Mouse (Mus musculus) adrenal gland, postnatal 10 days (tissue): ENCODE results near the gene Zfp385a. TPM values are rescaled to one million over a fixed set of nuclear protein-coding genes. Genes with fewer than 3 reads are reported as not detected.
A peak's percentile ranks its signal among the peaks of the same experiment; 100 is the strongest.
"Not testable (repeated sequence)": the region's sequence is repeated elsewhere in the genome, so short reads cannot be mapped to it uniquely, and the experiment has no call there.

ENCODE experiments used
- DNase-seq: peaks from one replicate; pipeline ENCODE4 v3.0.0; 2021; ENCODE audit warnings: mixed read lengths
- microRNA-seq: library from miRNA; unstranded; fragments of <30 nt; microRNA quantifications from one replicate; pipeline ENCODE4 v1.2.0, GENCODE M21; 2021
- total RNA-seq, 2 experiments: library from RNA; stranded (reverse); gene quantifications; 2 replicates each; pipeline ENCODE4 v1.2.3; 2021

The Zfp385a gene
- total RNA-seq, 2 experiments from 2014 or later, result 20.1 to 24.2 TPM

DNA sequence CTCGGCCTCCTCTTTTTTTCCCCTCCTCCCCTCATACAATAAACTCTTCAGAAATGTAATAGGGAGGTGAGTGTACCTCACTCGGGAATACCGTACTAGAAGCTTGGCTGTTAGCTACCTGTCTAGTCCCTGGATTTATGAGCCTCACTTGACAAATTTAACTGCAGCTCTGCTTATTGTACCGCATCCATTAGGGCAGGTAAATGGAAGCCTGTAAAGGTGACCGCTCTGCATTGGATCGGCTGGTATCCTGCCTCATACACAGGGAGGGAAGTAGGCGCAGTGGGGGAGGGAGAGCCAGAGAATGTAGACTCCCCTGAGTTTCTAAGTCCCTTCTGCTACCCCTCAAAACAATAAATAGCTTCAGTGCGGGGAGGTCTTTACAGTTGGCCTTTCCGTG lies 49.0 kb downstream of the Zfp385a start:
- no peak for DNase-seq

- no peak for DNase-seq
Observed at GRCm38 (mm10) chr15:103290417-103290816, 49.5 kb downstream of the Zfp385a start.

GRCm38 (mm10) chr15:103289600-103289999 lies 50.3 kb downstream of the Zfp385a start:
- no peak for DNase-seq

- DNase-seq, result peak; percentile 75
Observed at GRCm38 (mm10) chr15:103285778-103286417, 54.0 kb downstream of the Zfp385a start.

GRCm38 (mm10) chr15:103284647-103285046 lies 55.2 kb downstream of the Zfp385a start:
- DNase-seq, result no peak

- DNase-seq, result peak; percentile 77
Observed at GRCm38 (mm10) chr15:103284066-103284465, 55.8 kb downstream of the Zfp385a start.

DNA sequence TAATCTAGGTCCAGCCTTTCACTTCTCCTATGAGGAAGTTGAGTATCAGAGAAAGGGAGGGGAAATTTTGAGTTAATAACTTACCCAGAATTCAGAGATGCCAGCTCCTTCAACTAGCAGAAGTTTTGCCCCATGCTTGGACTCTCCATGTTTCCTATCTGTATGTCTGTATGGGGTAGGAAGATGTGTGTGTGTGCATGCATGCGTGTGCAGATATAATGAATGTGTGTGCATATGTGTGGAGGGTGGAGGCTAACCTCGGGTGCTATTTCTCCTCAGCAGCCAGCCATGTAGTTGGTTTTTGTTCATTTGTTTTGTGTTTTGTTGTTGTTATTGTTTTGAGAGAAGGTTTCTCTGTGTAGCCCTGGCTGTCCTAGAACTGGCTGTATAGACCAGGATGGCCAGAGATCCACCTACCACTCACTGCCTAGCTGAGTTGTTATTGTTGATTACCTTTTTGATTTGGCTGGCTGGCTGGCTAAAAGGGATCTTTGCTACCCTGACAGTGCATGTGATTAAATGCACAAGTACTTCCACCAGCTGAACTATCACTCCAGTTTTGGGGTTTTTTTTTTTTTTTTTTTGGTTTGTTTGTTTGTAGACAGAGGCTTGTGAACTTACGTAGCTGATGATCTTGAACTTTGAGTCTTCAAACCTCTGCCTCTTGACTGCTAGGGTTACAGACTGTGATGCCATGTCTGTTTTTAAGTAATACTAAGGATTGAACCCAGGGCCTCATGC lies 58.3 kb downstream of the Zfp385a start:
- no peak for DNase-seq

DNA sequence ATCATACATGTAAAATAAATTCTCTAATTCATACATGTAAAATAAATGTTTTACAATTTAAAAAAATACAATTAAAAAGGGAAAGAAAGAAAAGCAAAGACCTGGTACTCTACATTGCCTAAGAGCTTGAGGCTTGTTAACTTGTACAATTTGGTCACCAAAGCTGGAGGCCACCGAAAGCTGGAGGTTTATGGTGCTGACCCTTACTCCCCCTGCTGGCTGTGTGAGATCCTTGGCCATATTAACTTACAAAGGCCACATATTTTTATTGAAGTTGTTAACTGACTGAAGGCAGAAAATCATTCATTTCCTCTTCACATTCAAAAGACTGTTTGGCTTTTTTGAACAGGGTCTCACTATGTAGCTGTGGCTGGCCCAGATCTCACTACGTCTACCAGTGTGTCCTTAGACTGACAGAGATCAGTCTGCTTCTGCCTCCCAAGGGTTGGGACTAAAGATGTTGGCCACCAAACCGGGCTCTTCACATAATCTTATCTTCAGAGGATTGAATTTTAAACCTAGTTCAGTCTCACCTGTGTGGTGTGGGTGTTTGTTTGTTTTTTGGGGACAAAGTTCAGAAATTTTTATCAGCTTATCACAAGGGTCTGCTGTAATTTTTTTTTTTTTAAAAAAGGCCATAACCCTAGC lies 59.0 kb downstream of the Zfp385a start:
- peak; percentile 50 for DNase-seq

- peak; percentile 49 for DNase-seq
Observed at GRCm38 (mm10) chr15:103279750-103280149, 60.1 kb downstream of the Zfp385a start.

DNA sequence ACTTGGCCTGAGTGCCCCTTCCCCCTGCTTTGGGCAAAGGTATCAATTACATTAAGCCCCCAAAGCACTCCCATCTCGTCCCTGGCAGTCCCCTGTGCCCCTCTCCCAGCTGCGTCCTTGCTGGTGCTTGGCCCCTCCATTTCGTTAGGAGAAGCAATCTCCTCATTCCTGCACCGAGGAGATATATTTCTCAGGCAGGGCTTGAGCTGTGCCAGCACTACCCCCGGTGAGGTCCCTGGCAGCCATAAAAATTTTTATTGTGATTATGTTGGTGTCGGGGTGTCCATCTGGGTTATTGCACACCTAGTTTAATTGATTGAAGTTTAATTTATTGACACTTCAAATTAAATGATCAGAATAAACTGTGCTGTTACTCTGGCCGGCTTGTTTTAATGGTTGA lies 61.9 kb downstream of the Zfp385a start:
- DNase-seq, result no peak

DNA sequence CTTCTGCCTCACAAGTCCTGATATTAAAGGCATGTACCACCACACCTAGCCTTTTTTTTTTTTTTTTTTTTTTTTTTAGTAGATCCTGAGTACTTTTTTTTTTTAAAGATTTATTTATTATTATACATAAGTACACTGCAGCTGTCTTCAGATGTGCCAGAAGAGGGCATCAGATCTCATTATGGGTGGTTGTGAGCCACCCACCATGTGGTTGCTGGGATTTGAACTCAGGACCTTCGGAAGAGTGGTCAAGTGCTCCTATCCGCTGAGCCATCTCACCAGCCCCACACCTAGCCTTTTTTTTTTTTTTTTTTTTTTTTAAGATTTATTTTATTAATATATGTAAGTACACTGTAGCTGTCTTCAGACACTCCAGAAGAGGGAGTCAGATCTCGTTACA lies 64.0 kb downstream of the Zfp385a start:
- not testable (repeated sequence) for DNase-seq

GRCm38 (mm10) chr15:103272419-103273279 lies 67.2 kb downstream of the Zfp385a start, which contains the start of gene Copz1:
TSS of gene Copz1 (plus strand) at chr15:103272714.
- DNase-seq, result peak; percentile 95

DNA sequence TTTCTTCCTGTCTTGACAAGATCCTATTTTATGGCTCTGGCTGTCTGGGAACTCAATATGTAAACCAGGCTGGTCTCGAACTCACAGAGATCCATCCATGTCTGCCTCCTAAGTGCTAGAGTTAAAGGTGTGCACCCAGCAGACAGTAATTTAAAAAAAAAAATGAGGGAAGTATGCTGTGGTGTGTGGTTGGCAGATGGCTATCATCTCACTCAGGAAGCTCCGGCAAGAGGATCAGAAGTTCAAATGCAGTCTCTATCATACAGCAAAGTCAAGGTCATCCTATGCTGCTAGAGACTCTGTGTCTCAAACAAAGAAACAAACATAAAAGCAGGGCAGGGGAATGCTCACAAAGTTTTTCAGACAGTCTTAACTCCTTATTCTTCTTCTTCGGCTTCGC lies 71.0 kb downstream of the Zfp385a start:
- no peak for DNase-seq

- DNase-seq, result no peak
Observed at GRCm38 (mm10) chr15:103264794-103265193, 75.1 kb downstream of the Zfp385a start.

Small RNA genes lying within 50 kb of the gene (microRNA-seq; reads per million reads assigned to microRNA genes)
- gene Mir148b (290 reads per million, percentile 59 among the genes with 10 or more reads in this experiment), gene Mir6963 (2.3 reads per million)

Other genes with a start within 250 kb of the Zfp385a start
- 10 to 100 TPM; 14.0 to 19.9 TPM for gene Smug1, start 173.0 kb downstream of the Zfp385a start, total RNA-seq
- 10 to 100 TPM; 66.6 to 85.8 TPM for gene Cbx5, start 100.3 kb downstream of the Zfp385a start, total RNA-seq
- gene Hnrnpa1, start 99.7 kb downstream of the Zfp385a start, total RNA-seq, result 100 to 1,000 TPM; 248 to 299 TPM
- gene Nfe2, start 81.7 kb downstream of the Zfp385a start, total RNA-seq, result 1 to 10 TPM; 3.2 to 4.3 TPM
- 100 to 1,000 TPM; 114 TPM for gene Copz1, start 67.4 kb downstream of the Zfp385a start, total RNA-seq
- gene Gpr84, start 29.5 kb downstream of the Zfp385a start, total RNA-seq, result not detected
- gene Itga5, start 26.7 kb upstream of the Zfp385a start, total RNA-seq, result 10 to 100 TPM; 38.0 to 38.2 TPM
- not detected for gene Gtsf1, start 90.4 kb upstream of the Zfp385a start, total RNA-seq
- gene Gtsf2, start 108.4 kb upstream of the Zfp385a start, total RNA-seq, result not detected
- 1 to 10 TPM; 6.4 to 7.2 TPM for gene Nckap1l, start 113.7 kb upstream of the Zfp385a start, total RNA-seq
- 1 to 10 TPM; 5.6 to 9.4 TPM for gene Pde1b, start 162.9 kb upstream of the Zfp385a start, total RNA-seq
- gene Ppp1r1a, start 197.9 kb upstream of the Zfp385a start, total RNA-seq, result 10 to 100 TPM; 23.0 to 37.4 TPM
- gene Glycam1, start 225.0 kb upstream of the Zfp385a start, total RNA-seq, result 10 to 100 TPM; 22.6 to 27.0 TPM